Mouse (Mus musculus): ENCODE data around the gene Doc2g.

GRCm38 (mm10) chr19:4005091-4005490, 2.0 kb downstream of the Doc2g start:
- no peak for TF ChIP-seq CTCF (IDR thresholded peaks at IDR 0.05; ENCODE audit: low read depth, low read length)
- no peak for TF ChIP-seq POLR2AphosphoS5 (IDR thresholded peaks at IDR 0.05; ENCODE audit: insufficient replicate concordance, low read depth, low read length)
- TF ChIP-seq TAL1 (conservative IDR thresholded peaks at IDR 0.05; ENCODE audit: low read depth, low read length): no peak
- no peak for TF ChIP-seq GATA1 (IDR thresholded peaks at IDR 0.05; ENCODE audit: borderline replicate concordance, low read length)
